Comparison of ENCODE assay signal across 31 mouse cellular contexts in genomic region chr4:138975194-138975593, GRCm38 (mm10). TPM values are rescaled to one million over a fixed set of nuclear protein-coding genes. Genes with fewer than 3 reads are reported as not detected.
DNase-seq lines count a peak whose midpoint lies in the region; ATAC-seq and TF ChIP-seq lines count a peak whose summit lies in the region.
"Had no signal": no experiment of that assay in that cellular context is flagged by ENCODE, and none has a peak within 500 bp of the region (broad histone marks: within the 10 kb centered on the region; RNA-seq: fewer than 3 reads in every experiment).

No protein-coding gene starts in this region.

- H3K4me2 ChIP-seq in kidney, embryonic 16.5 days (replicated peaks; ENCODE audit: low read depth, low read length): no peak overlapping the region
- H3K4me2 ChIP-seq: embryonic facial prominence, embryonic 13.5 days; hindbrain, embryonic 15.5 days; intestine, embryonic 15.5 days; limb, embryonic 15.5 days; neural tube, embryonic 15.5 days had no signal

- intact Hi-C loops in gastrocnemius, adult 2 months (cut with DNase I): no loop called here

- H3K4me3 ChIP-seq in gastrocnemius, adult 2 months: no peak overlapping the region
- no peak overlapping the region for H3K4me3 ChIP-seq in kidney, embryonic 16.5 days (ENCODE audit: low read length)
- H3K4me3 ChIP-seq: embryonic facial prominence, embryonic 13.5 days; hindbrain, embryonic 15.5 days; intestine, embryonic 15.5 days; left cerebral cortex, adult 2 months; limb, embryonic 15.5 days; myocyte; neural tube, embryonic 15.5 days had no signal

- WGBS in kidney, embryonic 16.5 days: 24% methylated on average over 3 of the region's 3 CpGs

- no peak for TF ChIP-seq CTCF in gastrocnemius, adult 2 months (IDR thresholded peaks at IDR 0.05)

- H3K9ac ChIP-seq in kidney, embryonic 16.5 days (replicated peaks; ENCODE audit: low read length): no peak overlapping the region
- H3K9ac ChIP-seq: embryonic facial prominence, embryonic 13.5 days; hindbrain, embryonic 15.5 days; intestine, embryonic 15.5 days; limb, embryonic 15.5 days; neural tube, embryonic 15.5 days had no signal

- peak; percentile 85 for DNase-seq in gastrocnemius, adult 2 months
- DNase-seq in gastrocnemius, postnatal 4 days (ENCODE audit: low spot score in 2 of 2): no peak
- no peak for DNase-seq in kidney, postnatal 14 days
- peak; percentile 17 for DNase-seq in 3T3-L1 (ENCODE audit: low read depth, low spot score)
- peak; percentile 39 for DNase-seq in gastrocnemius, postnatal 25 days
- no peak for DNase-seq in neural tube, embryonic 10.5 days (ENCODE audit: extremely low spot score, low spot score)
- DNase-seq in spleen, adult 12 weeks (ENCODE audit: low spot score): no peak
- DNase-seq: adrenal gland, postnatal 10 days; B cell, adult 2 months; cerebellum, adult 2 months; cerebellum, postnatal 25 days; left cerebral cortex, postnatal 4 days; lung, postnatal 4 days; right cerebral cortex, adult 18-20 months; right cerebral cortex, postnatal 4 days; thymus, postnatal 14 days had no signal

- no peaks in the 10 kb centered on the region for H3K9me3 ChIP-seq in kidney, embryonic 16.5 days (ENCODE audit: low read length)
- H3K9me3 ChIP-seq: embryonic facial prominence, embryonic 13.5 days; hindbrain, embryonic 15.5 days; intestine, embryonic 15.5 days; limb, embryonic 15.5 days; neural tube, embryonic 15.5 days had no signal

- no peaks in the 10 kb centered on the region for H3K27me3 ChIP-seq in kidney, embryonic 16.5 days (ENCODE audit: insufficient read depth, low read length)
- H3K27me3 ChIP-seq: embryonic facial prominence, embryonic 13.5 days; intestine, embryonic 15.5 days; limb, embryonic 15.5 days had no signal

- ATAC-seq in kidney, embryonic 16.5 days (ENCODE audit: low FRiP score, low TSS enrichment): no peak
- ATAC-seq: forebrain, embryonic 14.5 days; intestine, embryonic 15.5 days; midbrain, embryonic 16.5 days had no signal

- peak overlapping the region; percentile 97 for H3K27ac ChIP-seq in gastrocnemius, adult 2 months
- H3K27ac ChIP-seq in kidney, embryonic 16.5 days (ENCODE audit: low read length): peak overlapping the region; percentile 38
- H3K27ac ChIP-seq: embryonic facial prominence, embryonic 13.5 days; hindbrain, embryonic 15.5 days; intestine, embryonic 15.5 days; left cerebral cortex, adult 2 months; limb, embryonic 15.5 days; neural tube, embryonic 15.5 days had no signal

- H3K36me3 ChIP-seq in kidney, embryonic 16.5 days (ENCODE audit: insufficient read depth, low read length): no peaks in the 10 kb centered on the region
- H3K36me3 ChIP-seq: embryonic facial prominence, embryonic 13.5 days; hindbrain, embryonic 15.5 days; intestine, embryonic 15.5 days; limb, embryonic 15.5 days; neural tube, embryonic 15.5 days had no signal

- H3K4me1 ChIP-seq in kidney, embryonic 16.5 days (ENCODE audit: insufficient read depth, low read length): peaks cover 15% of the 10 kb centered on the region

RNA-seq across cellular contexts. Expression of gene Tmco4, which starts 2.5 kb away (rescaled TPM):
- 1 to 10 TPM; 7.5 to 7.6 TPM for total RNA-seq in gastrocnemius, adult 2 months (2021)
- 1 to 10 TPM; 3.7 to 5.5 TPM for total RNA-seq in gastrocnemius, postnatal 4 days (2021)
- 8.8 and 8.9 TPM in 2 replicates for polyA plus RNA-seq in kidney, embryonic 16.5 days (2015; fragmentation: Nextera tagmentation; extraction: Ambion mirVana)
- total RNA-seq in gastrocnemius, postnatal 25 days (2021): 1 to 10 TPM; 4.7 TPM

RNA-seq across cellular contexts. Expression of gene Rnf186, which starts 8.3 kb away (rescaled TPM):
- total RNA-seq in gastrocnemius, adult 2 months (2021): not detected
- not detected for total RNA-seq in gastrocnemius, postnatal 4 days (2021)
- 9.8 and 11.0 TPM in 2 replicates for polyA plus RNA-seq in kidney, embryonic 16.5 days (2015; fragmentation: Nextera tagmentation; extraction: Ambion mirVana)
- total RNA-seq in gastrocnemius, postnatal 25 days (2021): not detected
- total RNA-seq: adrenal gland, postnatal 10 days; hematopoietic stem cell, adult 5-6 weeks; layer of hippocampus, postnatal 10 days; left cerebral cortex, adult 2 months; left cerebral cortex, postnatal 4 days; megakaryocyte-erythroid progenitor cell, adult 5-6 weeks had no signal
- polyA plus RNA-seq: cerebellum, adult 2 months; embryonic facial prominence, embryonic 13.5 days; forebrain, embryonic 14.5 days; frontal cortex, adult 2 months; heart, postnatal 0 days; midbrain, embryonic 16.5 days; myocyte; neural tube, embryonic 15.5 days had no signal

Comparison
In these comparisons a context has a peak if more than half of its experiments do, and no peak if none do; other contexts are left out.
1. DNase-seq: peak in gastrocnemius, adult 2 months (single experiment), 3T3-L1 (single experiment) and gastrocnemius, postnatal 25 days (single experiment); none in gastrocnemius, postnatal 4 days (0 of 2), kidney, postnatal 14 days (single experiment), neural tube, embryonic 10.5 days (single experiment) and spleen, adult 12 weeks (single experiment).